Mouse (Mus musculus) liver, postnatal 0 days (tissue): ENCODE data around the gene Rnf225. TPM values are rescaled to one million over a fixed set of nuclear protein-coding genes. Genes with fewer than 3 reads are reported as not detected.
"Not testable (repeated sequence)": the region's sequence is repeated elsewhere in the genome, so short reads cannot be mapped to it uniquely, and the experiment has no call there.

Experiments
- ATAC-seq: fragments of 200-750 bp; cut with Nextera tagmentation; 2 replicates; pipeline ENCODE4 v1.8.0; 2017; ENCODE audit warnings: mild to moderate bottlenecking, moderate library complexity
- DNase-seq: peaks from one replicate; pipeline ENCODE4 v3.0.0-alpha.2; 2016
- H3K27ac ChIP-seq: fragments of 300-500 bp; sonication (generic); 2 replicates; pipeline ENCODE4 v1.5.1; 2014; ENCODE audit warnings: antibody characterized with exemption, moderate library complexity, mild to moderate bottlenecking, low read depth
- H3K27me3 ChIP-seq: fragments of 300-500 bp; sonication (generic); 2 replicates; pipeline ENCODE4 v1.6.1; 2014; ENCODE audit warnings: low read length, control low read depth, mixed read lengths; ENCODE audit not compliant: insufficient read depth
- H3K36me3 ChIP-seq: fragments of 300-500 bp; sonication (generic); replicated peaks from 2 replicates; pipeline ENCODE4 v1.6.1; 2014; ENCODE audit warnings: mild to moderate bottlenecking, control low read depth, low read length, moderate library complexity, mixed read lengths; ENCODE audit not compliant: insufficient read depth
- H3K4me1 ChIP-seq: fragments of 300-500 bp; sonication (generic); 2 replicates; pipeline ENCODE4 v1.6.1; 2014; ENCODE audit warnings: antibody characterized with exemption, mild to moderate bottlenecking, control low read depth; ENCODE audit not compliant: insufficient read depth
- H3K4me2 ChIP-seq: fragments of 300-500 bp; sonication (generic); 2 replicates; pipeline ENCODE4 v1.6.1; 2014; ENCODE audit warnings: low read depth, mild to moderate bottlenecking, low read length, moderate library complexity, mixed read lengths
- H3K4me3 ChIP-seq: fragments of 300-500 bp; sonication (generic); 2 replicates; pipeline ENCODE4 v1.5.1; 2014; ENCODE audit warnings: low read depth, low read length
- H3K9ac ChIP-seq: fragments of 300-500 bp; sonication (generic); replicated peaks from 2 replicates; pipeline ENCODE4 v1.6.1; 2014; ENCODE audit warnings: mild to moderate bottlenecking, moderate library complexity
- H3K9me3 ChIP-seq: fragments of 300-500 bp; sonication (generic); 2 replicates; pipeline ENCODE4 v1.6.1; 2016; ENCODE audit warnings: mild to moderate bottlenecking, control low read depth, low read length, mixed read lengths
- CTCF ChIP-seq: sonication (generic); IDR thresholded peaks from 2 replicates; pipeline ENCODE4 v1.5.1; 2016; ENCODE audit warnings: antibody characterized with exemption, low read depth
- EP300 ChIP-seq: IDR thresholded peaks from 2 replicates; pipeline ENCODE4 v1.6.1; 2016; ENCODE audit warnings: antibody characterized with exemption, low read depth, mild to moderate bottlenecking
- WGBS: fragments of 180-500 bp; shearing (Covaris S2); extraction: QIAGEN DNeasy Blood & Tissue Kit; methylation state at CpG from one replicate; pipeline ENCODE4 v1.1.7; 2014; ENCODE audit not compliant: insufficient replicate concordance; 5-methylcytosine and 5-hydroxymethylcytosine counted together
- polyA plus RNA-seq: library from polyadenylated mRNA; unstranded; fragments of >200 nt; fragmentation: Nextera tagmentation; extraction: Ambion mirVana; gene quantifications from 2 replicates; pipeline ENCODE4 v1.2.1, GENCODE M21; 2015

The Rnf225 gene
- 0.05 TPM in 2 replicates for polyA plus RNA-seq

GRCm38 (mm10) chr7:12927191-12927680, at the start of gene Rnf225:
Gene Rnf225 (plus strand): TSS chr7:12927416.
- Histone ChIP-seq H3K4me2 (peak within 1 kb of the TSS; percentile 69), H3K9me3 (no peaks in the 10 kb centered on the region), H3K4me1 (peaks cover 30% of the 10 kb centered on the region), H3K27me3 (no peaks in the 10 kb centered on the region), H3K9ac (peak within 1 kb of the TSS; percentile 48), H3K36me3 (peaks cover 38% of the 10 kb centered on the region), H3K4me3 (peak within 1 kb of the TSS; percentile 35), H3K27ac (no peak within 1 kb of the TSS)
- 48% methylated on average over 8 of the region's 8 CpGs for WGBS
- TF ChIP-seq CTCF (no peak), EP300 (no peak)
- DNase-seq (peak; percentile 54), ATAC-seq (no peak)

GRCm38 (mm10) chr7:12880036-12880435, 47.2 kb upstream of the Rnf225 start:
- peaks cover 10% of the 10 kb centered on the region for H3K4me1 ChIP-seq
- H3K4me2 ChIP-seq: no peak overlapping the region
- H3K27ac ChIP-seq: no peak overlapping the region
- TF ChIP-seq CTCF (no peak), EP300 (no peak)
- 0 out of 2 replicates have a peak, but pooled peaks cover 3% of the 10 kb centered on the region for H3K36me3 ChIP-seq
- H3K4me3 ChIP-seq: no peak overlapping the region
- ATAC-seq: no peak
- no peaks in the 10 kb centered on the region for H3K9me3 ChIP-seq
- H3K9ac ChIP-seq: no peak overlapping the region
- H3K27me3 ChIP-seq: no peaks in the 10 kb centered on the region
- DNase-seq: no peak

- Histone ChIP-seq H3K4me3 (peak overlapping the region; percentile 75), H3K4me2 (peak overlapping the region; percentile 90)
- DNase-seq, H3K9me3 ChIP-seq, H3K9ac ChIP-seq, H3K36me3 ChIP-seq, ATAC-seq, H3K27me3 ChIP-seq, H3K4me1 ChIP-seq, H3K27ac ChIP-seq: not testable (repeated sequence)
- WGBS: 35% methylated on average over 8 of the region's 8 CpGs
These were observed 46.7 kb upstream of the Rnf225 start for GRCm38 (mm10) chr7:12880497-12880896.

- Histone ChIP-seq H3K4me3 (peak within 1 kb of the TSS; percentile 75), H3K9ac (peak within 1 kb of the TSS; percentile 64), H3K27ac (0 out of 2 replicates have a peak within 1 kb of the TSS, but pooled peaks have one; percentile 12), H3K27me3 (no peaks in the 10 kb centered on the region), H3K36me3 (peaks cover 11% of the 10 kb centered on the region; the same call in 1 of the 2 replicates), H3K4me2 (peak within 1 kb of the TSS; percentile 90), H3K9me3 (no peaks in the 10 kb centered on the region), H3K4me1 (peaks cover 10% of the 10 kb centered on the region)
- peak; percentile 36 for TF ChIP-seq CTCF
- no peak for TF ChIP-seq EP300
- WGBS: under 1% methylated on average over 35 of the region's 35 CpGs
- ATAC-seq (peak; percentile 100), DNase-seq (peak; percentile 93)
These were observed 46.1 kb upstream of the Rnf225 start, which contains the start of gene Zfp128 for GRCm38 (mm10) chr7:12880911-12881660. Gene Zfp128 (plus strand): TSS chr7:12881177.

- ATAC-seq (no peak), DNase-seq (no peak)
- Histone ChIP-seq H3K9me3 (no peaks in the 10 kb centered on the region), H3K27me3 (no peaks in the 10 kb centered on the region), H3K36me3 (peaks cover 37% of the 10 kb centered on the region), H3K4me3 (no peak overlapping the region), H3K9ac (no peak overlapping the region), H3K4me2 (no peak overlapping the region), H3K4me1 (peaks cover 4% of the 10 kb centered on the region), H3K27ac (no peak overlapping the region)
- no peak for TF ChIP-seq EP300
- TF ChIP-seq CTCF: no peak
- WGBS: 81% methylated on average over 12 of the region's 12 CpGs
These were observed 40.5 kb upstream of the Rnf225 start for GRCm38 (mm10) chr7:12886563-12887266.

- TF ChIP-seq CTCF (no peak), EP300 (no peak)
- WGBS: 77% methylated on average over 5 of the region's 5 CpGs
- no peaks in the 10 kb centered on the region for H3K4me1 ChIP-seq
- no peak overlapping the region for H3K4me3 ChIP-seq
- H3K27ac ChIP-seq: no peak overlapping the region
- H3K27me3 ChIP-seq: no peaks in the 10 kb centered on the region
- DNase-seq (no peak), ATAC-seq (no peak)
- H3K4me2 ChIP-seq: no peak overlapping the region
- H3K36me3 ChIP-seq: peaks cover 37% of the 10 kb centered on the region
- no peak overlapping the region for H3K9ac ChIP-seq
- no peaks in the 10 kb centered on the region for H3K9me3 ChIP-seq
These were observed 39.6 kb upstream of the Rnf225 start for GRCm38 (mm10) chr7:12887585-12887984.
